Mouse (Mus musculus) liver, postnatal 0 days (tissue): ENCODE data around the gene Tmem237.

Experiments used
- CTCF ChIP-seq: sonication (generic); IDR thresholded peaks from 2 replicates; pipeline ENCODE4 v1.5.1; 2016; ENCODE audit warnings: antibody characterized with exemption, low read depth
- EP300 ChIP-seq: IDR thresholded peaks from 2 replicates; pipeline ENCODE4 v1.6.1; 2016; ENCODE audit warnings: antibody characterized with exemption, low read depth, mild to moderate bottlenecking

DNA sequence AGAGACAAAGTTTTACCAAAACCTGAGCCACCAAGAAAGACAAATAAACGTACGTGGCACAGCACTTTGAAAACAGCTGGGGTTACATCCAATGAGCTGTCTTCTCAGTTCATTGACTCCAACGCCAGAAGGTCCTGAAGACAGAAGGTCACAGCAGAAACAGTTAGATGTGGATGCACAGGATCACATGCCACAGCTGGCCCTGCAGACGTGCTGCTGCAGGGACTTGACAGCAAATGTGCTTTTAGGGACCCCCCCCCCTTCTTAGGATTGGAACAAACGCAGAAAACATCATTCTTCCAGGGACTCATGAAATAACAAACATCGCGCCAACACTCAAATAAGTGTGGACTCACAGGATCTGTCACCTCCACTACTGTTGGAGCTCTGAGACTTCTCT lies 8.7 kb upstream of the Tmem237 start:
- TF ChIP-seq EP300, result no peak
- TF ChIP-seq CTCF, result no peak
